Mouse (Mus musculus) right cerebral cortex, adult 18-20 months (tissue): ENCODE results near the gene Itsn2.
"Not testable (repeated sequence)": the region's sequence is repeated elsewhere in the genome, so short reads cannot be mapped to it uniquely, and the experiment has no call there.

ENCODE experiments used
- DNase-seq: peaks from one replicate; pipeline ENCODE4 v3.0.0; 2022; ENCODE audit warnings: mixed read lengths

The Itsn2 gene

GRCm38 (mm10) chr12:4598666-4599428 is 6.4 kb downstream of the Itsn2 start:
- no peak for DNase-seq

DNA sequence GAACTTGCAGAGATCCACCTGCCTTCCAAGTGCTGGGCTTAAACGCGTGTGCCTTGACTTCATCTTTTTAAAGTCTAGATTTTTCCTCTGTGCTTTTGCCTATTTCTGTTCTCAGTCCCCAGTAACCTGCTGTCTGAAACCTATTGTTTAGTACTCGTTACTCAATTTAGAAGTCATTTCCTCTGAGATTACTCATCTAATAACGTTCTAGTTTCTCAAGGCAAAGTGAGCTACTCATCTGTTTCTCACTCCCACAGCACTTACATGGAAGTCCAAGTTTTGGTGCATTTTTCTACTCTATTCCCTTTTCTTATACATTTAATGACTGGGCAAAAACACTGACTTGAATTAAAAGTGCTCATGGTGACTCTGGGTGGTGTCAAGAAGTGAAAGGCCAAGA is 7.3 kb downstream of the Itsn2 start:
- DNase-seq, result no peak

DNA sequence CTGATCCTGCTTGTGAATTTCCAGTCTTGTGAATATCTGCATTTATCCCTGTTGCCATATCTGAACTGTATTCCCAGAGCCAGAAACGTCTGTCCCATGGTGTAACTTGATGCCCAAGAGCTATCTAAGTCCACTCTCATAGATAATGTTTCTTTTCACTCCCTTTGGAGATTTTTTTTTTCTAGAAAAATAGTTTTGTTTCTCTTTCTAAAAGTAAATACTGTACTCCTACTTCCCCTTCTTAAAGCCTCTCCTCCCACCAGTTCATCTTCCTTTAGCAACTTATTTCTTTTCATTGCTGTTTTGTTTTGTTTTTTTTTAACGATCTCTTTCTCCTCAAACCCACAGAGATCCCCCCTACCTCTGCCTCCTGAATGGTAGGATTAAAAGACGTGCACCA is 14.2 kb downstream of the Itsn2 start:
- no peak for DNase-seq

- no peak for DNase-seq
Measured at GRCm38 (mm10) chr12:4614722-4615121, 22.3 kb downstream of the Itsn2 start.

GRCm38 (mm10) chr12:4624201-4624600 is 31.8 kb downstream of the Itsn2 start:
- no peak for DNase-seq

DNA sequence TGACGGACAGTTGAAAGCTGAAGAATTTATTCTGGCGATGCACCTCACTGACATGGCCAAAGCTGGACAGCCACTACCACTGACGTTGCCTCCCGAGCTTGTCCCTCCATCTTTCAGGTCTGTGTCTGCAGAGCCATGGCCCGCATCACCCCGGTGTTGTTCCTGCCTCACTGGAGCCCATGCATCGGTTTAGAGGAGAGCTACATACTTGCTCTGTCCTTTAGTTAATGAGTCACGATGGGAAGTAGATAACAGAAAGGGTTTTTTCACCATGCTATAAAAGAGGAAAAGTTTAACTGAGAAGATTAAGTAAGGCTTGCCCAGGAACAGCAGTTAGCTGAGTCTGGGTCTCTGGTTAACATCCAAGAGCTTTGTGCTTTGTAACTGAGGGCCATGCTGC is 40.5 kb downstream of the Itsn2 start:
- no peak for DNase-seq

DNA sequence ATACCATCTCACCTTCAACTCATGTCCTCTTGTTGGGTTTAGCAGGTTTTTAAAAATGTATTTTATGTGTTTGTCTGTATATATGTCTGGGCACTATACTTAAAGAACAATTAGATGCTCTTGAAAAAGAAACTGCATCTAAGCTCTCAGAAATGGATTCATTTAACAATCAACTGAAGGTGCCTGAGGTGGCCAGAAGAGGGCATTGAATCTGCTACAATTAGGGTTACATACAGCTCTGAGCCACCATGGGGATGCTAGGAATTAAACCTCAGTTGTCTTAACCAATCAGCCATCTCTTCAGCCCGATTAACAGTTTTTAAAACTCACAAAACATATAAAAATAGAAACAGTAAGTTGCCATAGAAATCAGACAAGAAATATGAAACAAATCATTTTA is 46.0 kb downstream of the Itsn2 start:
- no peak for DNase-seq

DNA sequence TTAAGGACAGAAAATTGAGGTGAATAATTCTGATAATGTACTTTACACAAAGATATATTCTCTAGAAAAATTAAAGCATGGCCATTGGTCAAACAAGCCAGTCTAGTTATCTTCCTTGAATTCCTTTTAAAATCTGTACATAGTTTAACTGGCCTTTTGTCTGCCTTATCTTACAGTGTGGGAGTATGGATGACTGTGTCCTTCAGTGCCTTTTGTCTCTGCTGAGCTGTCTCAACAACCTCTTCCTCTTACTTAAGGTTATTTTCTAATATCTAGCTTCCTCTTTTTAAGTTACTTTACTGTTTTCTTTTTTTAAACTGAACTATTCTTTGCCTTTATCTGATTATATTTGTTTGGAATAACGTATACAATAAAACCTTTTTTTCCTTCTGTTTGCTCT is 48.3 kb downstream of the Itsn2 start:
- DNase-seq, result no peak

DNA sequence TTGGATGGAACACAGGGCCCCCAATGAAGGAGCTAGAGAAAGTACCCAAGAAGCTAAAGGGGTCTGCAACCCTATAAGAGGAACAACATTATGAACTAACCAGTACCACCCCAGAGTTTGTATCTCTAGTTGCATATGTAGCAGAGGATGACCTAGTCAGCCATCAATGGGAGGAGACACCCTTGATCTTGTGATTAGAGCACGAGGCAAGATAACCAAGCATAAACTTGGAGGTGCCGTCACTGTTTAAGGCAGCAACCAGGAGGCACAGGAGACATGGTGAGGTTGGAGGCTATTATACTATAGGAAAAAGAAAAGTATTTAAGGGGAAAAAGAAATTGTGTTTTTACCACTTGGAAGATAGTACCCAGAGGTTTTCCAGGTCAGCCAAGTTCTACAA is 64.4 kb downstream of the Itsn2 start:
- DNase-seq, result no peak

GRCm38 (mm10) chr12:4664929-4665674 is 72.7 kb downstream of the Itsn2 start:
- DNase-seq, result peak; percentile 38

GRCm38 (mm10) chr12:4665675-4666037 is 73.2 kb downstream of the Itsn2 start:
- no peak for DNase-seq

- no peak for DNase-seq
Measured at GRCm38 (mm10) chr12:4676336-4676735, 83.9 kb downstream of the Itsn2 start.

- peak; percentile 90 for DNase-seq
Measured at GRCm38 (mm10) chr12:4679971-4680370, 87.5 kb downstream of the Itsn2 start.

DNA sequence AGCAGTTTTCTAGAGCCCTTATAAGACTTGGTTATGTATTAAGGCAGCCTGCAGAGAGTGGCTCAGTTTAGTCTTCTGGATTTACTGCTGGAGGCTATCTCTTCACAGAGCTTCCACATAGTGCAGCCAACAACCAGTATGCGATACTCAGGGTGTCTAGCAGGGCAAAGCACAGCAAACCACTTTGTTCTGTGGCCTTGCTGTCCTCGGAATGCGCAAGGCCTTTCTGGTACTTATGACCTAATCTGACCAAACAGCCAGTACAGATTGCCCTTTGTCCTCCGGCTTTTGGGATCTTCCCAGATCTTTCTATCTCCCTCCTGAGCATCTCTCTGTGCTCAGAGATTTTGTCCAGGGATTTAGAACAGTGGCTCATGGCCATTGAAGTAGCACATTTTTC is 93.0 kb downstream of the Itsn2 start:
- DNase-seq, result peak; percentile 39

- DNase-seq, result no peak
Measured at GRCm38 (mm10) chr12:4688386-4688785, 95.9 kb downstream of the Itsn2 start.

GRCm38 (mm10) chr12:4689341-4689740 is 96.9 kb downstream of the Itsn2 start:
- DNase-seq, result no peak

GRCm38 (mm10) chr12:4691193-4691592 is 98.8 kb downstream of the Itsn2 start:
- no peak for DNase-seq

DNA sequence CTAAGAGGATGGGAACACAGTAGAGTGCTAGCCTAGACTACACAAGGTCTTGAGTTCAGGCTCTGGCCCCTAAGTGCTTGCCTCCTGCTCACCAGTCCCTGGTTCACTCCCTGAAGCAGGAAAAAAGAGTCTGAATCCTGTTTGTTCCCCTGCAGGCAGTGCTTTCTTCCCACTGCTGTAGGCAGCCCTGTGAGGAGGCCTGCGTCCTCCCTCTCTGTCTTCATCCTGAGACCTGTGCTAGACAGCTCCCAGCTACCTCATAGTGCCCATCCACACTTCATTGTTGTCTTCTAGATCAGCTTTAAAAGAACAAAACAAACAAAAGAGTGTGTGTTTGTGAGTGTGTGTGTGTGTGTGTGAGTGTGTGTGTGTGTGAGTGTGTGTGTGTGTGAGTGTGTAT is 102.1 kb downstream of the Itsn2 start:
- no peak for DNase-seq

DNA sequence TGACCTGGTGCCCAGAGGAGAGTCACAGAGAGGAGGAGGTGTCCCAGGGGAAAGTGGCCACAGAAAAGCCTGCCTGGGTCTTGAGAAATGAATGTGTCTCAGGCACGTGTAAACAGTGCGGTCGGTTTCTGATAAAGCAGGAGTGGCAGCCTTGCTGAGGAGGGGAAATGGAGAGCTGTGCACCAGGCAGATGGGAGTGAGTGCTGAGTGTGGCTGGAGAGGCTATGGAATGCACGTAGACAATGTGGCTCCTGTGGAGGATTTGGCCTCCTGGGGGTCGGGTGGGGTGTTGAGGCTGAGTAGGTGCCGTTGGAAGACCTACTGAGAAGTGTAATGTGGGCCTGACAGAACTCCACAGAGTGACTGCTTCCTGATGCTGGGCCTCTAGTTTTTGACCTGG is 113.2 kb downstream of the Itsn2 start:
- not testable (repeated sequence) for DNase-seq

DNA sequence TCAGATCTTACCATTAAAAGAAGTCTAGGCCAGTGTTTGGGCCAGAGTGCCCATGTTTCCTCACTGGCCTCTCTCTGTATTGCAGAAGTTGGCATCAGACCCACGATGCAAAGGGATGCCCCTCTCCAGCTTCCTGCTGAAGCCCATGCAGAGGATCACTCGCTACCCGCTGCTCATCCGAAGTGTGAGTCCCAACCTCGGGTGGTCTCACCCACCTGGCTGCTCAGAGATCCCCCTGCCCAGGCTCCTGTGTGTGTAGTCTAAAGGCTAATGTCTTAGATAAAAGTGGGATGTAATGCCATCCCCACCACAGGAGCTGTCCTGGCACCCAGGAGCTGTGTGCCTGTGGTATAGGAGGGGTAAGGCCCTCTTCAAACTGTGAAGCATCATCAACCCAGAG is 113.7 kb downstream of the Itsn2 start:
- DNase-seq, result no peak

GRCm38 (mm10) chr12:4706901-4707300 is 114.5 kb downstream of the Itsn2 start:
- DNase-seq, result no peak

DNA sequence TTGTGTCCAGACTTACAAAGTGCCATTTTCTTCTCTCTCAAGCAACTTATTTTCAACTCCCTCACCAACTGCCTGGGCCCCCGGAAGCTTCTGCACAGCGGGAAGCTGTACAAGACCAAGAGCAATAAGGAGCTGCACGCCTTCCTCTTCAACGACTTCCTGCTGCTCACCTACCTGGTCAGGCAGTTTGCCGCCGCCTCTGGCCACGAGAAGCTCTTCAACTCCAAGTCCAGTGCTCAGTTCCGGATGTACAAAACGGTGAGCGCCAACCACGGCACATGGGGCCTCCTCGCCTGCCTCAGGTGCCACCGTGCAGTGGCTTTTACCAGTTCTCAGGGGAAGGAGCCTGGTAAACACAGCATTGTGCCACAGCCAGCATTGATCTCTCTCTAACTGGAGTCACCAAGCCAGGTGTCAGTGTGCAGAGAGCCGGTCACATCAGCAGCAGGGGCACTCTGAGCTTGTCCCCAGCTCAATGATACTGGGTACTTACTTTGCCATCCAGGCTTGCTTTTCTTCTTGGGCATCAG is 115.1 kb downstream of the Itsn2 start:
- no peak for DNase-seq

DNA sequence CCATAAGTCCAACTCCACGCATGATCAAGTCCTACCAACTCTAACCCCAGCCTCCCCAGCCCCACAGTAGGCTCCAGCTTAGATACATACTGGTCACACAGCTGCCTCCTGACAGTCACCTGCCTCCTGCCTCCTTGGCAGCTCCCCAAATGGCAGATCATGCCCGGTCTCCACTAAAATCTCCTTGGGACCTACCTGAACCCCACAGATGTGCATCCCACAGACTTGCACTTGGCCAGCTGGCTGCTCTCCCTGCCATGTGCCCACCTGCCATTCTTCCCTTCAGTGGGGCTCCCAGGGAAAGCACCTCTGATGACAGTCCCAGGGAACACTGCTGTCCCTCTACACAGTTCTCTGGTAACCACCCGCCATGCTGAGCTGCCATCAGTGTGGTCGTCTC is 115.9 kb downstream of the Itsn2 start:
- no peak for DNase-seq

DNA sequence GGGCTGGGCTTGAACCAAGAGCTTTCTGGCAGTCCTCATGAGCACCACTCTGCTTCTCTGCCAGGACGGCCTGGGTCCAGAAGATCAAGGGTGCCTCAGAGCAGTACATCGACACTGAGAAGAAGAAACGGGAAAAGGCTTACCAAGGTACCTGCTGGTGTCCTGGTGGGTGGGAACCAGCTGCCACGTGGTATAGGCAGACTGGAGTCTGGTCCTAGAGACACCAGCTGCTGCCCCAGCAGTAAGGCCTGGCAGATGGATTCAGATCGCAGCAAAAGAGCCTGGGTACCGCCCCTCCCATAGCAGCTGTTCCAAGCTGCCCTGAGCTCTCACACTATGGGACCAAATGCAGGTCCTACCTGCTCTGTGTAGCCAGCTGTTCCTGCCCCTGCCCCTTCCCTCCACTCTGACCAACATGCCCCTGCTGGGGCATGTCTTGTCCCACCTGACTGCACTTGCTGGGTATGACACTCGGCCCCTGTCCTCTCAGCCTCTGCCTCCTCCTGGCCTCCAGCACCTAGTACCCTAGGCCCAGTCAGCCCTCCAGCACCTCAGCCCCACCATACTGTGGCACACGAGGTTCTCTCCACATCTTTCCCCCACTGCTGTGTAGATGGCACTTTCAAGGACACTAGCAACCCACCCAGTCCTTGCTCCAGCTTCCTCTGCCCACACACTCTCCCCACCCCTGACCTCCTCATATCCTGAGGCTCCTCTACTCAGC is 116.6 kb downstream of the Itsn2 start:
- DNase-seq, result no peak
